Comparison of ENCODE assay signal across 7 mouse cellular contexts in the genomic region with DNA sequence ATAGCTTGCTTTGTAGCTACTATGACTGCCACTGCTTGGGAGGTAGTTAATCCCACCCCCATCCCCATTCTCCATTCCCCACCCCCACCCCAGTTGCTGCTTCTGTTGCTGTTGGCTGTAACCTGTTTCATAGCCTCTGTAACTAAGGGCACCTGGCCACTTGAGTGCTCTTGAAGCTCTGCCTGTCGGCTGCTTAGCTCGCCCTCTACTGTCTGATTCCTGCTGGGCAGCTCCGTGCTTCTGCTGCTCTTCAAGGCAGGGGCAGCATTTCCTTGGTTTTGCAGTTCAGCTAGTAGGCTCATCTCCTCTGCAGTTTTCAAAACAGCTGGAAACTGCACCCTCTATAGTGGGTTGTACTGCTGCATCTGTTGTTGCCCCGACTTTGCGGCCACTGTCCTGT. TPM values are rescaled to one million over a fixed set of nuclear protein-coding genes. Genes with fewer than 3 reads are reported as not detected.
A peak's percentile ranks its signal among the peaks of the same experiment; 100 is the strongest.
DNase-seq lines count a peak whose midpoint lies in the region.

No protein-coding gene starts in this region.

- DNase-seq in left cerebral cortex, postnatal 4 days, result peak; percentile 32
- DNase-seq in left cerebral cortex, postnatal 36 days (ENCODE audit: low spot score in 2 of 2), result no peak
- DNase-seq in WW6 (ENCODE audit: low read depth, low spot score), result peak; percentile 24
- peak; percentile 65 to 74 for DNase-seq in cerebellum, postnatal 25 days
- DNase-seq in kidney, postnatal 10 days, result peak; percentile 66
- DNase-seq in naive thymus-derived CD4-positive, alpha-beta T cell, adult 2 months (ENCODE audit: low read depth), result peak; percentile 59
- DNase-seq in urinary bladder, adult 2 months (ENCODE audit: low spot score), result no peak

- intact Hi-C loops in left cerebral cortex, postnatal 4 days (cut with DNase I), result no loop called here
- intact Hi-C loops in left cerebral cortex, postnatal 36 days (cut with DNase I), result loop anchor here (5.0 kb wide), 1 partner anchor 45 kb away; no protein-coding TSS in a partner anchor

RNA-seq across cellular contexts. Expression of a gene that starts 48.5 kb away (rescaled TPM):
- total RNA-seq in left cerebral cortex, postnatal 4 days (2021), result 100 to 1,000 TPM; 267 to 269 TPM
- 100 to 1,000 TPM; 173 to 187 TPM for total RNA-seq in left cerebral cortex, postnatal 36 days (2021)
- 10.4 and 18.8 TPM in 2 replicates for polyA plus RNA-seq in urinary bladder, adult 2 months (2012; rRNA removed)

Comparison
In these comparisons a context has a peak if more than half of its experiments do, and no peak if none do; other contexts are left out.
1. DNase-seq: peak in left cerebral cortex, postnatal 4 days (single experiment), WW6 (single experiment), cerebellum, postnatal 25 days (2 of 2), kidney, postnatal 10 days (single experiment) and naive thymus-derived CD4-positive, alpha-beta T cell, adult 2 months (single experiment); none in left cerebral cortex, postnatal 36 days (0 of 2) and urinary bladder, adult 2 months (single experiment).